In the genomic region with DNA sequence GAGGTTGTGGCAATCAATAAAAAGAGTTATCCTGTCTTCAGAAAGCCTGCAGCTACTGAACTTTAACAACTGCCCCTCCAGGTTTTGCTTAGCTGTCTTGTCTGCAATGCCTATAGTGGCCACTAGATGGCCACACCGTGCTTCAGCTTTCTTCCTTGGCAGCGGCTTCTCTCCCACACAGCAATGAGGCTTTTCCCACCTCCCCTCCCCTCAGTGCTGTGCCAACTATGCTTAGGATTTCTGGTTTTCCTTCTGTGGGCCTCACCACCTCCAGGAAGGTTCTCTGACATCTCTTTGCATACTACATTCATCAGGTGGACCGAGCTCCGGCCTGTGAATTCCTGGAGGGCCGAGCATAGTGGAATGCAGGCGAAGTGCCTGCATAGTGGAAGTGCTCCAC, we compare ENCODE assay signal across 9 mouse cellular contexts. TPM values are rescaled to one million over a fixed set of nuclear protein-coding genes. Genes with fewer than 3 reads are reported as not detected.
DNase-seq lines count a peak whose midpoint lies in the region; ATAC-seq lines count a peak whose summit lies in the region.
"Had no signal": no experiment of that assay in that cellular context is flagged by ENCODE, and none has a peak within 500 bp of the region (broad histone marks: within the 10 kb centered on the region; RNA-seq: fewer than 3 reads in every experiment).

No protein-coding gene starts in this region.

- WGBS in midbrain, embryonic 15.5 days = 39% methylated on average over 6 of the region's 6 CpGs
- 29% methylated on average over 6 of the region's 6 CpGs for WGBS in stomach, embryonic 16.5 days

- DNase-seq in 3134 (ENCODE audit: extremely low read depth, insufficient read length, low spot score) (peak; percentile 20), MEL-GATA-1-ER (ENCODE audit: extremely low read depth, low read depth) (peak; percentile 36)
- DNase-seq in cerebellum, postnatal 14 days = peak; percentile 79 to 83
- peak; percentile 64 to 80 for DNase-seq in frontal cortex, postnatal 36 days (ENCODE audit: low spot score in 2 of 2)
- peak; percentile 47 for DNase-seq in kidney, adult 11 months
- peak; percentile 80 to 84 for DNase-seq in left cerebral cortex, postnatal 25 days (ENCODE audit: low spot score in 2 of 2)

- H3K27me3 ChIP-seq in midbrain, embryonic 15.5 days (replicated peaks) = peaks cover 11% of the 10 kb centered on the region
- peaks cover 3% of the 10 kb centered on the region; the same call in 1 of the 2 replicates for H3K27me3 ChIP-seq in stomach, embryonic 16.5 days (ENCODE audit: control insufficient read depth, insufficient read depth, low read length)

- intact Hi-C loops in left cerebral cortex, postnatal 25 days (cut with DNase I) = loop anchor here (2.0 kb wide), 1 partner anchor 33 kb away; the partner anchor contains the start of gene Cyp4x1

- H3K9ac ChIP-seq in midbrain, embryonic 15.5 days = no peak overlapping the region
- no peak overlapping the region for H3K9ac ChIP-seq in stomach, embryonic 16.5 days (ENCODE audit: low read length)

- no peaks in the 10 kb centered on the region for H3K36me3 ChIP-seq in midbrain, embryonic 15.5 days (replicated peaks)
- H3K36me3 ChIP-seq in stomach, embryonic 16.5 days (ENCODE audit: control insufficient read depth, insufficient read depth, low read length) = no peaks in the 10 kb centered on the region

- peak; percentile 75 for ATAC-seq in midbrain, embryonic 15.5 days (replicated peaks)
- no peak for ATAC-seq in stomach, embryonic 16.5 days (ENCODE audit: insufficient read depth, low FRiP score)

- H3K27ac ChIP-seq in midbrain, embryonic 15.5 days = no peak overlapping the region
- H3K27ac ChIP-seq in stomach, embryonic 16.5 days (ENCODE audit: low read length) = no peak overlapping the region

- peaks cover 5% of the 10 kb centered on the region; the same call in 1 of the 2 replicates for H3K4me1 ChIP-seq in midbrain, embryonic 15.5 days
- H3K4me1 ChIP-seq in stomach, embryonic 16.5 days (ENCODE audit: control insufficient read depth, insufficient read depth, low read length) = peaks cover 5% of the 10 kb centered on the region

- H3K4me3 ChIP-seq in midbrain, embryonic 15.5 days = no peak overlapping the region
- H3K4me3 ChIP-seq in stomach, embryonic 16.5 days (replicated peaks; ENCODE audit: low read length) = no peak overlapping the region

- no peak overlapping the region; the same call in 1 of the 2 replicates for H3K4me2 ChIP-seq in midbrain, embryonic 15.5 days
- H3K4me2 ChIP-seq in stomach, embryonic 16.5 days (ENCODE audit: low read depth, low read length) = peak overlapping the region; percentile 28; the same call in 1 of the 2 replicates

- no peaks in the 10 kb centered on the region for H3K9me3 ChIP-seq in midbrain, embryonic 15.5 days
- no peaks in the 10 kb centered on the region for H3K9me3 ChIP-seq in stomach, embryonic 16.5 days (replicated peaks; ENCODE audit: control insufficient read depth, low read length)

RNA-seq across cellular contexts. Expression of gene Pdzk1ip1, which starts 13.2 kb away (rescaled TPM):
- 1 to 10 TPM in 1 of 2 experiments, under 1 TPM in 1; 0.71 to 1.1 TPM for total RNA-seq in left cerebral cortex, postnatal 25 days (2021)
- 3.0 and 3.8 TPM in 2 replicates for polyA plus RNA-seq in midbrain, embryonic 15.5 days (2015; fragmentation: Nextera tagmentation; extraction: Ambion mirVana)
- 130 and 180 TPM in 2 replicates for polyA plus RNA-seq in stomach, embryonic 16.5 days (2015; fragmentation: Nextera tagmentation; extraction: Ambion mirVana)
- total RNA-seq: gastrocnemius, postnatal 36 days had no signal

RNA-seq across cellular contexts. Expression of gene Cyp4x1, which starts 32.4 kb away (rescaled TPM):
- 10 to 100 TPM; 11.6 to 13.8 TPM for total RNA-seq in left cerebral cortex, postnatal 25 days (2021)
- 10.7 and 11.0 TPM in 2 replicates for polyA plus RNA-seq in midbrain, embryonic 15.5 days (2015; fragmentation: Nextera tagmentation; extraction: Ambion mirVana)
- polyA plus RNA-seq in stomach, embryonic 16.5 days (2015; fragmentation: Nextera tagmentation; extraction: Ambion mirVana) = 0.46 and 0.61 TPM in 2 replicates
- total RNA-seq: gastrocnemius, postnatal 36 days had no signal

RNA-seq across cellular contexts. Expression of gene Tal1, which starts 45.5 kb away (rescaled TPM):
- total RNA-seq in left cerebral cortex, postnatal 25 days (2021) = 1 to 10 TPM; 1.2 to 1.5 TPM
- polyA plus RNA-seq in midbrain, embryonic 15.5 days (2015; fragmentation: Nextera tagmentation; extraction: Ambion mirVana) = 7.9 and 8.5 TPM in 2 replicates
- polyA plus RNA-seq in stomach, embryonic 16.5 days (2015; fragmentation: Nextera tagmentation; extraction: Ambion mirVana) = 0.59 and 1.1 TPM in 2 replicates

Comparison
In these comparisons a context has a peak if more than half of its experiments do, and no peak if none do; other contexts are left out.
1. DNase-seq: peak in every context shown above with its lines; median percentile 82 in left cerebral cortex, postnatal 25 days; 81 in cerebellum, postnatal 14 days; 72 in frontal cortex, postnatal 36 days; 47 in kidney, adult 11 months; 36 in MEL-GATA-1-ER; 20 in 3134.
2. RNA of gene Pdzk1ip1, which starts 13.2 kb away (polyA plus RNA-seq): 130 to 180 TPM in stomach, embryonic 16.5 days; 3.0 to 3.8 TPM in midbrain, embryonic 15.5 days; every median in the first group is over 10 times any median in the second.